Mouse (Mus musculus) heart, adult 2 months (tissue): ENCODE results near the gene Lgi4.

Experiments used
- CTCF ChIP-seq: fragments of 200-600 bp; IDR thresholded peaks from 2 replicates; pipeline ENCODE4 v1.8.1; 2022; ENCODE audit warnings: antibody characterized with exemption, mild to moderate bottlenecking, moderate library complexity
- POLR2A ChIP-seq: fragments of 200-500 bp; IDR thresholded peaks from 2 replicates; pipeline ENCODE4 v1.6.1; 2011; ENCODE audit warnings: mild to moderate bottlenecking, low read depth, low read length, control low read depth; ENCODE audit not compliant: insufficient read depth

GRCm38 (mm10) chr7:31039011-31039410, 20.1 kb upstream of the Lgi4 start:
- TF ChIP-seq CTCF: no peak
- no peak for TF ChIP-seq POLR2A
